Mouse (Mus musculus) hindbrain, embryonic 12.5 days (tissue): ENCODE results near the gene Gbp8. TPM values are rescaled to one million over a fixed set of nuclear protein-coding genes. Genes with fewer than 3 reads are reported as not detected.
"Not testable (repeated sequence)": the region's sequence is repeated elsewhere in the genome, so short reads cannot be mapped to it uniquely, and the experiment has no call there.

Source experiments
- ATAC-seq: fragments of 200-750 bp; cut with Nextera tagmentation; 2 replicates; pipeline ENCODE4 v1.8.0; 2017; ENCODE audit warnings: moderate TSS enrichment; ENCODE audit not compliant: low FRiP score
- H3K27ac ChIP-seq: fragments of 300-500 bp; sonication (generic); 2 replicates; pipeline ENCODE4 v1.5.1; 2016; ENCODE audit warnings: mild to moderate bottlenecking
- H3K27me3 ChIP-seq: fragments of 300-500 bp; sonication (generic); 2 replicates; pipeline ENCODE4 v1.6.1; 2016; ENCODE audit warnings: mild to moderate bottlenecking
- H3K36me3 ChIP-seq: fragments of 300-500 bp; sonication (generic); 2 replicates; pipeline ENCODE4 v1.6.1; 2016; ENCODE audit warnings: mild to moderate bottlenecking
- H3K4me1 ChIP-seq: fragments of 300-500 bp; sonication (generic); 2 replicates; pipeline ENCODE4 v1.6.1; 2016
- H3K4me2 ChIP-seq: fragments of 300-500 bp; sonication (generic); replicated peaks from 2 replicates; pipeline ENCODE4 v1.6.1; 2016; ENCODE audit warnings: mild to moderate bottlenecking
- H3K4me3 ChIP-seq: fragments of 300-500 bp; sonication (generic); 2 replicates; pipeline ENCODE4 v1.5.1; 2016; ENCODE audit warnings: mild to moderate bottlenecking
- H3K9ac ChIP-seq: fragments of 300-500 bp; sonication (generic); 2 replicates; pipeline ENCODE4 v1.6.1; 2016; ENCODE audit warnings: mild to moderate bottlenecking, moderate library complexity
- H3K9me3 ChIP-seq: fragments of 300-500 bp; sonication (generic); replicated peaks from 2 replicates; pipeline ENCODE4 v1.6.1; 2016; ENCODE audit warnings: mild to moderate bottlenecking
- WGBS: fragments of 180-500 bp; shearing (Covaris S2); methylation state at CpG from one replicate; pipeline ENCODE4 v1.1.7; 2016; 5-methylcytosine and 5-hydroxymethylcytosine counted together
- polyA plus RNA-seq: library from polyadenylated mRNA; unstranded; fragments of >200 nt; fragmentation: Nextera tagmentation; extraction: Ambion mirVana; gene quantifications from 2 replicates; pipeline ENCODE4 v1.2.1, GENCODE M21; 2016

Gene Gbp8
- polyA plus RNA-seq, result 0.52 and 0.93 TPM in 2 replicates

- not testable (repeated sequence) for H3K4me1 ChIP-seq, H3K27me3 ChIP-seq, H3K36me3 ChIP-seq, H3K4me3 ChIP-seq, H3K9ac ChIP-seq, H3K9me3 ChIP-seq, ATAC-seq, H3K4me2 ChIP-seq, H3K27ac ChIP-seq
- 21% methylated on average over 2 of the region's 2 CpGs for WGBS
Observed at GRCm38 (mm10) chr5:105139409-105140088, at the start of gene Gbp8, which contains the start of the genes Gbp9 and Gbp4. Gene Gbp8 (minus strand): TSS chr5:105139540. Gene Gbp9 (minus strand): TSS chr5:105139539. Gene Gbp4 (minus strand): TSS chr5:105139586.

GRCm38 (mm10) chr5:105181446-105181845, 42.1 kb upstream of the Gbp8 start:
- no peaks in the 10 kb centered on the region for H3K27me3 ChIP-seq
- no peak overlapping the region for H3K27ac ChIP-seq
- no peak overlapping the region for H3K9ac ChIP-seq
- no peaks in the 10 kb centered on the region for H3K9me3 ChIP-seq
- H3K4me1 ChIP-seq, result no peaks in the 10 kb centered on the region
- no peak overlapping the region for H3K4me3 ChIP-seq
- no peaks in the 10 kb centered on the region for H3K36me3 ChIP-seq
- no peak for ATAC-seq
- H3K4me2 ChIP-seq, result no peak overlapping the region

- no peaks in the 10 kb centered on the region for H3K9me3 ChIP-seq
- no peaks in the 10 kb centered on the region for H3K27me3 ChIP-seq
- no peaks in the 10 kb centered on the region for H3K4me1 ChIP-seq
- no peaks in the 10 kb centered on the region for H3K36me3 ChIP-seq
- H3K27ac ChIP-seq, result no peak overlapping the region
- H3K9ac ChIP-seq, result no peak overlapping the region
- H3K4me3 ChIP-seq, result no peak overlapping the region
- H3K4me2 ChIP-seq, result no peak overlapping the region
- no peak for ATAC-seq
- WGBS, result 83% methylated on average over 5 of the region's 5 CpGs
Observed at GRCm38 (mm10) chr5:105156582-105156981, 17.2 kb upstream of the Gbp8 start.

DNA sequence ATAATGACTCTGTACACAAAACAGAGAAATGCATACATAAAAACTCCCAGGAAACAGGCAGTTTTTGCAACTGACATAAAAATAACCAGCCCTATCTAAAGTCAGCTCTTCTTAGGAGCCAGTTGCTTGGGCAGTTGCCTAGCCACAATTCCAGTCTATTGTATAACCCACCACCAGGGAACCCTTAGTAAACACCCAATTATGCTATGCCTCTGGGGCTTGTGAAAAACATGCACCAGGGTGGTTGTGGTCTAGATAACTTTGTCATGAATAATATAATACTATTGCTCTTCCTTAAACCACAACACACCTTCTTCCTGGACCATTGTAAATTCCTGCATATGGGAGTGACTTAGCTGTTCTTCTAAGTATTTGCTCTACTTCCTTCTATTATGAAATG, 14.7 kb upstream of the Gbp8 start:
- no peak overlapping the region for H3K27ac ChIP-seq
- H3K9me3 ChIP-seq, result no peaks in the 10 kb centered on the region
- H3K4me3 ChIP-seq, result no peak overlapping the region
- H3K36me3 ChIP-seq, result no peaks in the 10 kb centered on the region
- no peak overlapping the region for H3K9ac ChIP-seq
- H3K27me3 ChIP-seq, result no peaks in the 10 kb centered on the region
- ATAC-seq, result no peak
- no peaks in the 10 kb centered on the region for H3K4me1 ChIP-seq
- no peak overlapping the region for H3K4me2 ChIP-seq

- not testable (repeated sequence) for H3K9me3 ChIP-seq, ATAC-seq
- 70% methylated on average over 2 of the region's 2 CpGs for WGBS
Observed at GRCm38 (mm10) chr5:105148062-105148461, 8.7 kb upstream of the Gbp8 start.

GRCm38 (mm10) chr5:105146447-105146846, 7.1 kb upstream of the Gbp8 start:
- Histone ChIP-seq H3K9ac (no peak overlapping the region), H3K4me2 (no peak overlapping the region), H3K27ac (no peak overlapping the region), H3K9me3 (no peaks in the 10 kb centered on the region), H3K27me3 (no peaks in the 10 kb centered on the region), H3K4me3 (no peak overlapping the region), H3K36me3 (no peaks in the 10 kb centered on the region), H3K4me1 (no peaks in the 10 kb centered on the region)
- no peak for ATAC-seq

More at GRCm38 (mm10) chr5:105148062-105148461, 8.7 kb upstream of the Gbp8 start:
- H3K27me3 ChIP-seq, H3K27ac ChIP-seq, H3K36me3 ChIP-seq, H3K9ac ChIP-seq, H3K4me2 ChIP-seq, H3K4me3 ChIP-seq, H3K4me1 ChIP-seq: not testable (repeated sequence)

- not testable (repeated sequence) for H3K4me3 ChIP-seq, ATAC-seq, H3K9ac ChIP-seq, H3K27me3 ChIP-seq, H3K27ac ChIP-seq, H3K36me3 ChIP-seq, H3K4me1 ChIP-seq, H3K4me2 ChIP-seq, H3K9me3 ChIP-seq
- 48% methylated on average over 3 of the region's 3 CpGs for WGBS
Observed at GRCm38 (mm10) chr5:105145731-105146130, 6.4 kb upstream of the Gbp8 start.

DNA sequence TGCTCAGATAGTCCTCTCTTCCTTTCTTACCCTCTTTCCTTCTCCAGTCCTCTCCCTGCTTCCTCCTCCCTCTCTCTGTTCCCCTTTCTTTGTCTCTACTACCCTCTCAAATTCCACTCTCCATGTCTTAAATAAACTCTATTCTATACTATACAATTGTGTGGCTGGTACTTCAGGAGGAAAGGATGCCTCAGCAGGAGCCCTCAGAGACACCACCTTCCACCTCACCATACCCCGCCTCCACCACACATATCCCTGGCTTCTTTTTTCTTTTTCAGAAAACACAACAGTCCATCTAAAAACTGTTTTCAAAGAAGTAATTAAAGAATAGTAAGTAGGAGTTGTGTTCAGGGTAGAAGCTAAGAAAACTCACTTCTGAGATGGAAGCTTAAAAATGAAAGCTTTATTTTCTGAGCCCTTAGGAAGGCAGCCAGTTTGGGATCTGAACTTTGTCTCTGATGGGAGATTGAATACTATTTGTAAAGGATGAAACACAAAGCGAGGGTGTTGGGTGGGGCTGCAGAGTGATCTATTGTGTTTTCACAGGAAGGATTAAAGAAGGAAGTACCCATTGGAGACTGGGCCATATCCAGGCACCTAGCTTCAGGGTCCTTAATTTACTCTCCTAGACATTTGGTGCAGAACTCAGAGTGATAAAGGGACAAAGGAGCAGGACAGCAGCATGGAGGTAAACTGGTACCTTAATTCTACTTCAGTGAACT, 910 bp upstream of the Gbp8 start:
- not testable (repeated sequence) for H3K27ac ChIP-seq, H3K36me3 ChIP-seq, H3K27me3 ChIP-seq, H3K4me3 ChIP-seq, H3K9me3 ChIP-seq, H3K4me2 ChIP-seq, H3K4me1 ChIP-seq, ATAC-seq, H3K9ac ChIP-seq
- 49% methylated on average over 2 of the region's 2 CpGs for WGBS

DNA sequence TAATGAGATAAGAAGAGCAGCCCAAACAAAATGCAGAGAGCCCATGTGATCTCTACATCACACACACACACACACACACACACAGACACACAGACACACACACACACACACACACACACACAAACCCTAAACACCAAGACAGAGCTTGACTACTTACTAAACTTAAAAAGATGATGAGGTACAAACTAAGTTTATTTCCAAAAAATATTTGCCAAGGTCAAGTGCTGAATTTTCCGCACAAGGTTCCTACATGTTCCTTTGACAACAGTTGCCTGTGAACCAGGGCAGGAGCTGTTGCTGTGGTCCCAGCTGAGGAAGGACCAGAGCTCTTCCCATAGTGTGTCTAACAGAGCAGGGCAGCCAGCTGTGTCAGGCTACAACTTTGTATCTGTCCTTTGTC, 434 bp downstream of the Gbp8 start:
- no peaks in the 10 kb centered on the region for H3K9me3 ChIP-seq
- H3K9ac ChIP-seq, result no peak overlapping the region
- no peak for ATAC-seq
- H3K27ac ChIP-seq, result no peak overlapping the region
- no peaks in the 10 kb centered on the region for H3K4me1 ChIP-seq
- H3K36me3 ChIP-seq, result no peaks in the 10 kb centered on the region
- 81% methylated on average over 1 of the region's 1 CpGs for WGBS
- H3K4me2 ChIP-seq, result no peak overlapping the region
- H3K27me3 ChIP-seq, result no peaks in the 10 kb centered on the region
- no peak overlapping the region for H3K4me3 ChIP-seq

DNA sequence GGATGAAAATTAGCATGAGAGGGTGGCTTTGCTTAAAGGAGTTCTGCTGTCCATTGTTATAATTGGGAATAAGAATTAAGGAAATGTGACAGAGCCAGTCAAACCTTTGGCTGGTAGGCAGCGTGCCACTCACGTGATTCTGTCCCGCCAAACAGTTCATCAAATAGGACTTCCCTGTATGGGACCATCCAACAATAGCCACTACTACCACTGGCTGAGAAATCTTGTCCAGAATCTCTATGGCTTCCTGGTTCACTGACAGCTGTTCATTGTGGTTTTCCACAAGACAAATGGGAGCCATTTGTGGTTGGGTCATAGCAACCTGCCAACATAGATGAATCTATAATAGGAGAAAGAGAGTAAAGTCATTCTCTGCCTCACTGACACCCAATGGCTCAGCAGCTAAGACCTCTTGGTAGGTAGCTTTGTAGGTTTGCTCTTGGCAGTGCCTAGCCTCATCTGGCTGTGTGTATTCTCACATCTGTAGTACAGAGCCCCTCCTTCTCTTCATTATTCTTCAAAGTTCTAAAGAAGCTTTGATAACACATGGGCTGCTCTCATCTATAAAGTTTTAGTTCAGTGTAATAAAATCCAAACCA, 2.5 kb downstream of the Gbp8 start:
- H3K9me3 ChIP-seq, H3K27me3 ChIP-seq, H3K27ac ChIP-seq, H3K4me2 ChIP-seq, H3K4me3 ChIP-seq, H3K4me1 ChIP-seq, H3K9ac ChIP-seq, H3K36me3 ChIP-seq, ATAC-seq: not testable (repeated sequence)
- WGBS, result 70% methylated on average over 3 of the region's 3 CpGs

GRCm38 (mm10) chr5:105121731-105122130, 17.6 kb downstream of the Gbp8 start:
- H3K4me3 ChIP-seq, H3K36me3 ChIP-seq, H3K27me3 ChIP-seq, H3K9me3 ChIP-seq, H3K4me2 ChIP-seq, H3K4me1 ChIP-seq, H3K27ac ChIP-seq, H3K9ac ChIP-seq, ATAC-seq: not testable (repeated sequence)
- 85% methylated on average over 6 of the region's 6 CpGs for WGBS

DNA sequence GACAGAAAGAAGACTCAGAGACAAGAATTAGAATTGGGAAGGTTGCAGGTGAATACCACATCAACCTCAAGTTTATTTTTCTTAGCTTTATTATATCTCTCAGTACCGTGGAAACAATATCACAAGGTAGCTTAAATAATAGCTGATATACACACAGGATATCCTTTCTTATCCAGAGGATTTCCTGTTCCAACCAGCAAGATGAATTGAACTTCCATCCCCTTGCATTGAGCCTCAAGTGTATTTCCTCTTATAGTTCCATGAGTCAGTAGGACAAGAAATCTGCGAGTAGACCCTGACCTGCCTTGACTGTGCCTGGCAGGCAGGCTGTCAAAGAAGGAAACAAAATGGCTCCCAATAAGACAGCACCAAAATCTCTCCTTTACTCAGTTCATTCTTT, 23.6 kb downstream of the Gbp8 start:
- 86% methylated on average over 2 of the region's 2 CpGs for WGBS
- Histone ChIP-seq H3K27ac (no peak overlapping the region), H3K4me1 (no peaks in the 10 kb centered on the region), H3K9me3 (no peaks in the 10 kb centered on the region), H3K4me3 (no peak overlapping the region), H3K36me3 (no peaks in the 10 kb centered on the region), H3K4me2 (no peak overlapping the region), H3K27me3 (no peaks in the 10 kb centered on the region), H3K9ac (no peak overlapping the region)
- no peak for ATAC-seq

DNA sequence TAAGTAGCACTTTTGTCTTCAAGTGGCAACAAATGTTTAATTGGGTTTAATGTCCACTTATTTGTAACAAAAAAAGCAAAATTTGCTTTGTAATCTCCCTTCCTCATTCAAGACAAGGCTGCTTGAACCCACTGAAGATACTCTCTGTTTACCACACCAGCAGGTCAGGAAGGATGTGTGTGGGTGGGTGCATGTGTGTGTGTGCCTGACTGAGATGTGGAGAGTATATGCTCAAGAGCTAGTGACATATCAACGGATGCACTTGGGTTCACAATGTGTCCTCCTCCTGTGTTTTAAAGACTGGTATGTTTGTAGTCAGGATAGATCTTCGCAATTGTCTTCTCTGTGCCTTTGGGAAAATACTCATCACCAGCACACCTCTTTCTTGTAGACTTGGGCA, 24.6 kb downstream of the Gbp8 start:
- WGBS, result 89% methylated on average over 2 of the region's 2 CpGs
- Histone ChIP-seq H3K4me1 (no peaks in the 10 kb centered on the region), H3K27me3 (no peaks in the 10 kb centered on the region), H3K36me3 (no peaks in the 10 kb centered on the region), H3K27ac (no peak overlapping the region), H3K4me3 (no peak overlapping the region), H3K9me3 (no peaks in the 10 kb centered on the region), H3K4me2 (no peak overlapping the region), H3K9ac (no peak overlapping the region)
- no peak for ATAC-seq
